Mouse (Mus musculus) monocyte, adult 5-6 weeks (primary cell): Measurements from ENCODE around the gene E2f4. TPM values are rescaled to one million over a fixed set of nuclear protein-coding genes. Genes with fewer than 3 reads are reported as not detected.

Experiments
- ATAC-seq: fragments of 153-309, 156-312 bp; replicated peaks from 2 replicates; pipeline ENCODE4 v1.8.0; 2017; ENCODE audit warnings: mild to moderate bottlenecking; ENCODE audit not compliant: low TSS enrichment, insufficient number of reproducible peaks, severe bottlenecking, poor library complexity, low FRiP score
- total RNA-seq: library from RNA; stranded (forward); fragments of 200-1000, 200-491, 200-594 nt; gene quantifications from 3 replicates; pipeline ENCODE4 v1.2.3, GENCODE M21; 2017

The E2f4 gene
- 19.7 to 52.7 TPM (median 21.0 TPM) in 3 replicates for total RNA-seq

DNA sequence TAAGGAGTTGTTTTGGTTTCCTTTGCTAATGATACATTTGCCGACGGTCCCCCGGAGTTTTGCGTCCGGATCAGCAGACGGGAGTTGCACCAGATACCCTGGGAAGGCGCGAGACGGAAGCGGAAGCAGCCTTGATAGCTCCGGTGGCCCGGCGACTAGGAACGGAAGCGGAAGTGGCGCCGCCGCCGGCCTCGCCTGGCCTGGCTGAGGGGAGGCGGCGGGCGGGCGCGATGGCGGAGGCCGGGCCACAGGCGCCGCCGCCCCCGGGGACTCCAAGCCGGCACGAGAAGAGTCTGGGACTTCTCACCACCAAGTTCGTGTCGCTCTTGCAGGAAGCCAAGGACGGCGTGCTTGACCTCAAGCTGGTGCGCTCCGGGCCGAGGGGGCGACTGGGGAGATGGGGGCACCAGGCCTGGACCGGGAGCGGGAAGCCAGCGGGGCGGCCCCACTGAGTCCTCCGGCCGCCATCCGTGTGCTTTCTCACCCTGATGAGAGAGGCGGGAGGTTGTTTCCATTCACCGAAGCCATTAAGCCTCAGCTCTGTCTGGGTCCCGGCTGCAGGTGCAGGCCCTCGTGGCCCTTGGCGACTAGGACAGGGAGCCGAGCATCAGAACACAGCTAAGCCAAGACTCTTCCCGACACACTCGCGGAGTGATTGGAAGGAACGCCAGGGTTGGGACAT is at the start of gene E2f4:
Gene E2f4 (plus strand): TSS at position 153 of the 682 bp plus-strand sequence.
- peak; percentile 87 for ATAC-seq

- no peak for ATAC-seq
Measured at GRCm38 (mm10) chr8:105251954-105252353, 45.5 kb upstream of the E2f4 start.

DNA sequence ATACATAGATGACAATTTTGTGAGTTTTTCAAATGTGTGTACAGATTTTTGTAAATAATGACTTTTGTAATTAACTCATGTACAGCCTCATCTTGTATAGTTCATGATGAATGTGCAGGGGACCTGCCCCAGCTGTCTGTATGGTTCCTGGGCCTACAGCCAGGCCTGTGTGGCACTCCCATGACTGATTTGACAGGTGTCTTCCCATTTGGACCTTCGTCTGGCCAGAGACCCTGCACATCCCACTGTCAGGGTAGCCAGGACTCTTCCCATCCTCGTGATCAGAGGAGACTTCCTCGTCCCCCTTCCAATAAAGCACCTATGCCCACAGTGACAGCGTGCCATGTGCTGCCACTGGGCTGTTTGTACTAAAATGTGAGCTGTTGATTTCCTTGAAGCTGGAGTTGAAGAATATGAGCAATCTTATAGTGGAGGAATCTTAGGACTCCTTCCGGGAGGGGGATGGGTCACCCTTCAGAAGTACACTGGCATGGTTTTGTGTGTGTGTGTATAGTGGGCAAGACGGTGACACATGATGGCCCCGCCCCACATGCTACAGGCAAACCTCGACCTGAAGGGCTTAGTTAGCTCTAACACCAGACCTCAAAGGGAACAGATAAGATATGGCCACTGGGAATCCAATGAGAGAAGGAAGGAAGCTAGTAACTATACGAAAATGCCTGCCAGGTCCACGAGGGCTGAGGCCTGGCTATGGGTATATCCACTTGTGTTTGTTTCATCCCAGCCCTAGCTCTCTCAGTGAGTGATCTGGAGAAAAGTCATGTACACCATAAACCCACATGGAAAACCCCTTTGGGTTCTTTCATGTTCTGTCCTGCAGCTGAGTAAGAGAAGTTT is 44.6 kb upstream of the E2f4 start:
- ATAC-seq = no peak

GRCm38 (mm10) chr8:105253766-105254151 is 43.7 kb upstream of the E2f4 start:
- no peak for ATAC-seq

GRCm38 (mm10) chr8:105254152-105254965 is 43.1 kb upstream of the E2f4 start:
- ATAC-seq = peak; percentile 44; the same call in 1 of the 2 replicates

GRCm38 (mm10) chr8:105254966-105255350 is 42.5 kb upstream of the E2f4 start, which contains the start of gene B3gnt9:
B3gnt9 (minus strand) TSS chr8:105255153.
- no peak for ATAC-seq

GRCm38 (mm10) chr8:105257318-105258114 is 39.9 kb upstream of the E2f4 start:
- no peak for ATAC-seq

DNA sequence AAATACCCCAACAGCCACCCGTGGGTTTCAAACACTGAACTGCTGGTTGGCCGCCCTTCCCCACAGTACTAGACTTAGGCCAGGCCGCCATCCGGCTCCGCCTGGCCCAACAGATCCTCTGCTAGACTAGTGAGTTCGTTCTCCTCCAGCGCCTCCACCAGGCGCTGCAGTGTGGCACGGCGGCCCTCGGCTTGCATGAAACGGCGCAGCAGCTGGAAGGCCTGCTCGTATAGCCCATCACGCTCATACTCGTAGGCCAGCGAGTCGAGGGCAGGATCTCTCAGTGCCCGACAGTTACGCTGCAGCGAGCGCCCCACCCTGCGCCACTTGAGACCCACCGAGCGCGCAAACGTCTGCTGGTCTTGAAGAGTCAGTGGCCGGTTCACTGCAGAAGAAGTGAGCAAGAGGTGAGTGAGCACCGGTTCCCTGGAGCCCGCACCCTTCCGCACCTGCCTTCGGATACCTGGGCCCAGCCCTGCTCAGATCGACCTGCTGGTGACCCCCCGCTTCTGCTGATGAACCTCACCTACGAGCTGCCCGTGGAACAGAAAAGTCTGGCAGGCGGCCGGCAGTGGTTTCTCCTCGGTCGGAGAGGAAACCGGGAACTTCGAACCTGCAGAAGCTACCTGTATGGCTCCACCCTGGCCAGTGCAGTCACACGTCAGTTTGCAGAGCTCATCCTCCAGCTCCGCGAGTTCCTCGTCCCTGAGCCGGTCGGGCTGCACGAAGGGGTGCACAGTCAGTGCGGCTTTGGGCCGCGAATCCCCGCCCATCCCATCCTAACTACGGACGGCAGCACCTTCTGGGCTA is 38.3 kb upstream of the E2f4 start:
- 0 out of 2 replicates have a peak, but pooled peaks have one; percentile 7 for ATAC-seq

DNA sequence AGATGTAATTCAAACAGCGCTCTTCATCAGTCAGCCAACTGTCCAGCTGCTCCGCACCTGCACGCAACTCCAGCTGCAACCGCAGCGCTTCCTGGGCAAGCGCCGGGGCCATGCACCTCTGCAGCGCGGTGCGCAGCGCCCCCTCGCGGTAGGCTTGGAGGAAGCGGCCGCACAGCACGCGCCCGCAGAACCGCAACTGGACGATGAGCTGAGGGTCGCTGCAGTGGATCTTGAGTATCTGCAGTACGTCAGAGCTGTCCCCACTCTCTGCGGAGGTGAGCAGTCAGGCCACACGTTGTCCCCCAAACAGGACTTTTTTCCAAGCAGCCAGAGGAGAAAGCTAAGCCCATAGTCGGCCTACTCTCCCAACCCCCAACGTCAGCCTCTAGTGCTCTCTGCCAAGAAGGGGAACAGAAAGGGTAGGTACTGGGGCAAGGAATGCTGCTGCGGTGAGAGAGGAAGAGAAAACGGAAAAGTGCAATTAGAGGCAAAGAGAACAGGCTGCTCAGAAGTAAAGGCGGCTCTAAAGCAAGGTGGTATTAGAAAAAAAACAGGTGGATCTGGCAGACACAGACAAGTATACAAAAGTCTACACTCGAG is 37.6 kb upstream of the E2f4 start:
- ATAC-seq = peak; percentile 48

DNA sequence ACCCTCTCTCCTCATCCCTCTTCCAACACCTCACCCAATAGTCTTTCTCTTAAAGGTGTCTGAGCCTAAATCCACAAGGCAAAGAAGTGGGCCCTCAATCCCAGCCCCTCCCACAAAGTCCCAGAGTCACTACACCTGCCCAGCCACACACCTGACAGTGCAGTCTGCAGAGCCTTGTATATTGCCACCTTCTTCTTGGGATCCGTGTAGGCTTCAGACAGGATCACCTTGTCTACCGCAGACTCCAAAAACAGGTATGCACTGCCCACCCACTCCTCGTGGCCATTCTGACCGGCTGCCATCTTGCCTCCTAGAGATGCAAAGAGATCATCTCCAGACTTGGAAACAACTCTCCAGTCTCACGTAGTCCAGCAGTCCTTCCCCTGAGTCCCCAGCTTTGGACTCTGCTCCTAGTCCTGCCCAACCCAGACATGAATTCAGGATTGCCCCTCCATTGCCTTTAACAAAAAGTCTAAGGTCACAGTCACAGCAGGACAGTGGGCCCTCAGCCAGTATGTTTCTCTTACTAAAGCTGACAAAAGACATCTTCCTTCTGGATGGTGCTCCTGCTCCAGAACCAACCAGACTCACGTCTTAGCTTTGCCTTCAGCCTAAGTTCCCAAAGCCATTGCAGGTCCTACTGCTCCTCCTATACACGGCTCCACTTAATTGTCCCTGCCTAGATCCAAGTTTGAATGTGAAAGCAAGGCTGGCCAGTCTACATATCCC is 36.9 kb upstream of the E2f4 start:
- ATAC-seq = no peak

DNA sequence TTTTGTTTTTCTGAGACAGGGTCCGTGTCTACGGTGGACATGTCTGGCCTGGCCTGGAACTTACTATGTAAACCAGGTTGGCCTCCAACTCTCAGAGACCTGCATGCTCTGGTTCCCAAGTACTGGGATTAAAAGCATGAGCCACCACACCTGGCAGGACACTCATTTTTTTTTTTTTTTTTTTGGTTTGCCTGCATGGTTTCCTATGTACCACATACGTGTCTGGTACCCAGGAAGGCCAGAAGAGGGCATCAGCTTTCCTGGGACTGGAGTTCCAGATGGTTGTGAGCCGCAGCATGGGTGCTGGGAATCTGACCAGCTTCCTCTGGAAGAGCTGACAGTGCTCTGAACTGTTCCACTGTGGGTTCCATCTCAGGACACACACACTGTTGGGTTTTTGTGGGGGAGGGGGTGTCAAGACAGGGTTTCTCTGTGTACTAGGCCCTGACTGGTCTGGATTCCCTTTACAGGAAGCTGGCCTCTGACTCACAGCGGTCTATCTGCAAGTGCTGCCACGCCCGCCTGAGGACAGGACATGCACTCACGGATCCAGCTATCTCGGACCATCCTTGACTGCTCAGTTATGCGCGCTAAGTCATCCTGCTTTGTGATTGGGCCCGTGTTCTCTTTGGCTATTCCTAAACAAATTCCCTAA is 36.0 kb upstream of the E2f4 start:
- no peak; the same call in 1 of the 2 replicates for ATAC-seq

DNA sequence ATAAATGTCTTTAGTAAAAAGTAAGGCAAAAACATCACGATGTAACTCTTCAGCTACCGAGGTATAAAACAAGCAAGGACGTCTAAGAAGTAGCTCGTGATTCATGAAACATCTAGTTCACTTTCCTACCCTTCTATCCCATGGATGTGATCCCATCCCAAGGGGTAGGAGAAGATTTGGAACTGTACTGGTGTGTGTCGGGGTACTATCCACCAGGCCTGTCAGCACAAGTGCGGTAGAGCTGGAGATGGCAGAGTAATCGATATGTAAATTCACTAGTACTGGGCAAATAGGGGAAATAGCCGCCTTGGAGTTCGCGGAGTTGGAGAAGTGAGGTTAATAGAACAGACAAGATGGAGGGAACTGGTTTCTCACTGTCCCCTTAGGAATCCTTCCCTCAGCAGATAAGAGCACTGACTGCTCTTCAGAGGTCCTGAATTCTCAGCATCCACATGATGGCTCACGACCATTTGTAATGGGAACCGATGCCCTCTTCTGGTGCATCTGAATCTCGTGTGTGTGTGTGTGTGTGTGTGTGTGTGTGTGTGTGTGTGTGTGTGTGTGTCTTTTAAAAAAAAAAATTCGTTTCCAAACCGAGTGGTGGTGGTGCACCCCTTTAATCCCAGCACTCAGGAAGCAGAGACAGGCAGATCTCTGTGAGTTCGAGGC is 34.1 kb upstream of the E2f4 start:
- ATAC-seq = no peak

DNA sequence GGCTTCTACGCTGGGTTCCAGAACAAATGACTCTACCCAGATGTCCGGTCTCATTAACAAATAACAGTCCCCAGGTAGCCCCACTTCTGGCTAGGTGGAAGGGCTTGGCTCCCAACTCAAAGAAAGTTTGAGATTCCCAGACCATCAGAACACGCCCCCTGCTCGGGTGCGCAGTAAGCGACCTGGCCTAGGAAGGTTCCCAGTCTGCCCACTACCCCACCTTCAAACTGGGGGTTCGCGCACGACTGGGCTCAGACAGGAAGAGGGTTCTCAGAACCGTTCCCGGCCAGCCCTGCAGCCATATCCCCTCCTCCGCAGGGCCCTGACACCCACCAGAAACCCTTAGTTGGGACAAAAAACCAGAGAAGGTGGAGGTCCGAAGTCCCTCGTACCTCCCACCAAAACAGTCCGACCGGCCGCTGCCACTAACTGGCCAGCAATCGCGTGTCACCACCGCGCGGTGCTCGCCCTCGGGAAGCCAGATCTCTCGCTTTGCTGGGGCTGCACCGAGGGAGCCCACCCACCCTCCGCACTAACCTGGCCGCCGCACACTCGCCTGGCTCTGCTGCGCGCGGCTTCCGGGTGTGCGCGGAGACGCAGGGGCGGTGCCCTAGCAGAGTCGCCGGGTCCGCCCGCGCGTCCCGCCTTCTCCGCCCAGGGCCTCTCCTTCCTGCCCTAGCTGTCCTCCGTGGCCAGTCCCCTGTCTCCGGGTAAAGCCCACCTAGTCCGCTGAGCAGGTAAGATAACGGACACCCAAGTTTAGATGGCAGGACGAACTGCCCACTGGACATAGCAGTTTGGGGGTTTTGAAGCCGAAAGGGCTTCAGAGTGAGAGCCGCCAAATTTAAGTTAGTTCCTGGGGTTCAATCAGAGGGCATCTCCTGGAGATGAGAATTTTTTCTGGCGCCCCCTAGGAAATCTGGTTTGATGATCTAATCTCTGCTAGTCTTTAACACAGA is 33.2 kb upstream of the E2f4 start, which contains the start of the genes Tradd and Fbxl8:
Gene Tradd (minus strand): TSS at position 586 of the 959 bp plus-strand sequence.
Gene Fbxl8 (plus strand): TSS at position 625 of the 959 bp plus-strand sequence.
- peak; percentile 32; the same call in 1 of the 2 replicates for ATAC-seq

- ATAC-seq = peak; percentile 63
Measured at GRCm38 (mm10) chr8:105265128-105265527, 32.3 kb upstream of the E2f4 start.
